Mouse (Mus musculus) ES-E14 (cell line): ENCODE data around the gene Lin7a.

Experiments used
- CHD2 ChIP-seq: IDR thresholded peaks from 2 replicates; pipeline ENCODE4 v1.6.1; 2014; ENCODE audit warnings: mild to moderate bottlenecking, low read depth, low read length, inconsistent platforms
- ZC3H11A ChIP-seq: IDR thresholded peaks from 2 replicates; pipeline ENCODE4 v1.6.1; 2012; ENCODE audit warnings: low read depth, mild to moderate bottlenecking, inconsistent platforms, low read length, borderline replicate concordance
- ZNF384 ChIP-seq: IDR thresholded peaks from 2 replicates; pipeline ENCODE4 v1.6.1; 2012; ENCODE audit warnings: low read depth, low read length, inconsistent platforms

DNA sequence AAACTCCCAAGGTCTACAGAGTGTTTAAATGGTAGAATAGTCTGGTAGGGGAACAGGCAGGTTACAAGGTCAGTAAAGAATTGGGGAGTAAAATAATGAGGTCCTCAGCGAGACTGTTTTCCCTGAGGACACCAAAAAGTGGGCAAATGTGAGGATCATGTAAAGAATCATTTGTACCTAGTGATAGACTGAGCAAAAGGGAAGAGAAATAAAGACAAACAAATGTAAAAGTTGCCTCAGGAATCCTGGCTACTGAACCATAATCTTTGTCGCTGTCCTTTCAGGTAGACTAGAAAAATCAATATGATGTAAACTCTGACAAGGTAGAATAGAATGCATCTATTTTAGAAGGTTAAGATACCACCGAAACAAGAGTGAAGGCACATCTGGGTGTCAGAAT lies 36.0 kb upstream of the Lin7a start:
- no peak for TF ChIP-seq ZC3H11A
- TF ChIP-seq ZNF384 = no peak
- no peak for TF ChIP-seq CHD2
